Mouse (Mus musculus): Measurements from ENCODE around the gene Mroh9.

The Mroh9 gene

GRCm38 (mm10) chr1:163003496-163003895 is 82.0 kb downstream of the Mroh9 start:
- TF ChIP-seq GATA4 (IDR thresholded peaks at IDR 0.05; ENCODE audit: insufficient replicate concordance, low read length): no peak

GRCm38 (mm10) chr1:163001271-163001829 is 84.1 kb downstream of the Mroh9 start:
- TF ChIP-seq GATA4 (IDR thresholded peaks at IDR 0.05; ENCODE audit: insufficient replicate concordance, low read length): no peak

- TF ChIP-seq GATA4 (IDR thresholded peaks at IDR 0.05; ENCODE audit: insufficient replicate concordance, low read length): peak; percentile 69; the same call in 1 of the 2 replicates
Measured at GRCm38 (mm10) chr1:162987546-162987945, 97.9 kb downstream of the Mroh9 start.

- TF ChIP-seq GATA4 (IDR thresholded peaks at IDR 0.05; ENCODE audit: insufficient replicate concordance, low read length): no peak
Measured at GRCm38 (mm10) chr1:162986777-162987176, 98.7 kb downstream of the Mroh9 start.

GRCm38 (mm10) chr1:162986121-162986748 is 99.2 kb downstream of the Mroh9 start:
- peak; percentile 33; the same call in 1 of the 2 replicates for TF ChIP-seq GATA4 (IDR thresholded peaks at IDR 0.05; ENCODE audit: insufficient replicate concordance, low read length)

- no peak for TF ChIP-seq GATA4 (IDR thresholded peaks at IDR 0.05; ENCODE audit: insufficient replicate concordance, low read length)
Measured at GRCm38 (mm10) chr1:162984428-162984827, 101.0 kb downstream of the Mroh9 start, which contains the start of gene Fmo3. Fmo3 (minus strand) TSS chr1:162984528.
